Mouse (Mus musculus) mouse embryonic stem cell (cell line): ENCODE data around the gene Timm17b.
"Not testable (repeated sequence)": the region's sequence is repeated elsewhere in the genome, so short reads cannot be mapped to it uniquely, and the experiment has no call there.

Source experiments
- in situ Hi-C, 2 experiments: fragments of 300-500 bp; cut with MboI; formaldehyde crosslinking; loops; 1 replicate in 1 of 2; 3 replicates in 1 of 2; pipeline ENCODE4 v1.14.3; 2019 to 2020; ENCODE audit warnings: low sequenced_read_pairs in 2 of 2, low pct_unique_long_range_greater_than_20kb in 1 of 2, mixed read lengths in 1 of 2; ENCODE audit not compliant: unreplicated experiment in 1 of 2

Timm17b gene

GRCm38 (mm10) chrX:7915669-7916068, 16.5 kb downstream of the Timm17b start:
- in situ Hi-C loops, result not testable (repeated sequence)

GRCm38 (mm10) chrX:7917960-7918359, 18.8 kb downstream of the Timm17b start:
- in situ Hi-C loops, result not testable (repeated sequence)

DNA sequence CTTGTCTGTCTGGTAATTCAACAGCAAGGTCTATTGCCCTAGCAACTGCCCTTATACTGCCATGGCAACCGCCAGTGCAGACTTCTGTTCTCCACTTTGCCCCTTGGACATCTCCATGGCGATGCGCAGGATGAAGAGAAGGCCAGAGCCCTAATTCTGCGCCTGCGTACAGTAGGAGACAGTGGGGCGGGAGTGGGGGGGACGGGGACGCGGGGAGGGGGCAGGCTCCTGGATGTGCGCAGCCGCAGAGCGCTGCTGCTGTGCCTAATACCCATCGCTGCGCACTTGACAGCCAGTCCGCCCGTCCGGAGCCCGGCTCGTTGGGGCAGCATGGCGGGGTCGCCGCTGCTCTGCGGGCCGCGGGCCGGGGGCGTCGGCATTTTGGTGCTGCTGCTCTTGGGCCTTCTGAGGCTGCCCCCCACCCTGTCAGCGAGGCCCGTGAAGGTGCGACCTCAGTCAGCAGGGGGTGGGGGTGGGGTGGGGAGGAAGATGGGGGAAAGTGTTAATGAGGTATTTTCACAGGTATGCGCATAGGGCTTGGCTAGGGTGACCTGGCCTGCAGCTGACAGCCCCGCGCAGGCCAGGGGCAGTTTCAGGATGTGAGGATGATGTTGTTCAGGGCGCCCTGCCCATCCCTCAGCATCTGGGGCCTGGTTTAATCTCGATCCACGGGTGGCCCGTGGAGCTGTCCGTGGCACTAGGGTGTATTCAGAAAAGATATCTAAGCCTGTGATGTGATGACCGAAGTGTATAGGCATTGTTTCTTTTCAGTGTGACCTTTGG, 20.6 kb downstream of the Timm17b start, which contains the start of gene Pcsk1n:
Pcsk1n (plus strand) TSS at position 222 of the 783 bp plus-strand sequence.
- in situ Hi-C loops, result loop anchor here in 1 of 2 experiments (10.0 kb wide), 1 partner anchor 185 kb away; no protein-coding TSS in a partner anchor

GRCm38 (mm10) chrX:7922032-7922431, 22.9 kb downstream of the Timm17b start:
- in situ Hi-C loops, result loop anchor here in 1 of 2 experiments (10.0 kb wide), 1 partner anchor 183 kb away; no protein-coding TSS in a partner anchor

DNA sequence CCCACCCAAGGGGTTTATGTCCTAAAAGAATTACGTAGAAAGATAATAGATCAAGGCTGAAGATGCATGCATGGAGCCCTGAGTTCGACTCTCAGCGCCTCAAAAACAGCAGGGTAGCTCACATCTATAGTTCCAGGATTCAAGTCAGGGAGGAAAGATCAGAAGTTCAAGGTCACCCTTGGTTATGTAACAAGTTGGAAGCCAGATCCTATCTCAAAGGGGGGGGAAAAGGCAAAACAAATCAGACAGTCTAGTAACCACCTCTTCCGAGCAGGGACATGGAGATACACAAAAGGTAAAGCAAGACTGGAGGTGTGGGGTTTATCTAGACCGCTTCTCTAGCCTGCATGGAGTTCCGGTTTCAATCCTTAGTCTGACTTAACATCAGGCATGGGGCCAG, 27.1 kb downstream of the Timm17b start:
- in situ Hi-C loops, result loop anchor here in 1 of 2 experiments (10.0 kb wide), 1 partner anchor 179 kb away; no protein-coding TSS in a partner anchor

DNA sequence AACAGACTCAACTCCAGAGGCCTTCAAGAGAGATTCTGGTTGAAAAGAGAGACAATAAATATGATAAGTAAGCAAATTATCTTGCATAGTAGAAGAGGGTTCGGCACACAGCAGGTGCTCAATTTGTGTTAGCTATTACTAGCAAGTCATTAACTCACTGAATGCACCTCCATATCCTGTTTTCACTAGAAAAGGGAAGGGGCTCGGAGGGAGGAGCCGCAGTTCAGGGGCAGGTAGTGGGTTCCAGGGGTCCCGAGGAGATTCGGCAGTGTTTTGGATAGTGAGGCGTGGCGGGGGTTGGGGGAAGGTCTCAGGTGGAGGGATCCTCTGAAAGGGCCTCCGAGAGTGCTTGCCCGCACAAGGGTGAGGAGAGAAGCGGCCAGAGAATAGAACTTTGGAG, 28.0 kb downstream of the Timm17b start:
- in situ Hi-C loops, result loop anchor here in 1 of 2 experiments (10.0 kb wide), 1 partner anchor 178 kb away; no protein-coding TSS in a partner anchor

- in situ Hi-C loops, result loop anchor here in 1 of 2 experiments (10.0 kb wide), 1 partner anchor 176 kb away; no protein-coding TSS in a partner anchor
Measured at GRCm38 (mm10) chrX:7928270-7928790, 29.2 kb downstream of the Timm17b start, which contains the start of gene Eras. Gene Eras, minus strand, starts transcription at chrX:7928607.

- in situ Hi-C loops, result no loop called here
Measured at GRCm38 (mm10) chrX:7936874-7937273, 37.7 kb downstream of the Timm17b start.

DNA sequence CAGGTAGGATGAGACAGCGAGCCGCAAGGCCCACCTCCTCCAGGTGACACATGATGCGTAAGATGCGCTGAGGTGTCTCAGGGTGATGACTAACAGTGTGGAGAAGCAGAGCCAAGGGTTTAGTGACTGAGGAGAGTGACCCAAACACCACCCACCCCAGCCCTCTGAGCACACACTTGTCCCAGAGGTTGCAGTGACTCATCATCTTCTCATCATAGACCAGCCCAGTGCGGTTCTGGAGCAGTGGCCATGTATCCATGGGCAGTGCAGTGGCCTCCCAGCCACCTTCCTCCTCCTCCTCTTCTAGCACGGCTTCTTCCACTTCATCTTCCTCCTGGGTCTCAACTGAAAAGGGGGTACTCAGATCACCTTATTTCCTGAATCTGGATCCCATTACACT, 38.5 kb downstream of the Timm17b start:
- in situ Hi-C loops, result no loop called here

DNA sequence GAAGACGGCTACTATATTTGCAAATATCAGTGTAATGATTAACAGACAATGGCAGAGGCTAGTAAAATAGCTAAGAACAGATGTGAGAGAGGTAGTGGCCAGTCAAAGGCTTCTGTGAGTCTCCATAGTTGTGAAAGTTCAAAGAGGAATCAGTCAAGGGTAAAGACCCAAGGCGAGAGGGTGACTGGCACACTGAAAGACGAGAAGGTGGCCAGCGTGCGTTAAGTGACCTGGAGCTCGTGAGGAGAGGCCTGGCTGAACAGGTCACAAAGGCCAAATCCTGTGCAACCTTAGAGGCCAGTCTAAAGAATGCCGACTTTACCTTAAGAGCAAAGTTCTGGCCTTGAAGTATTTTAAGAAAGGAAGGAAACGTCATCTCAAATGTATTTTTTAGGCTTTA, 46.5 kb downstream of the Timm17b start:
- in situ Hi-C loops, result no loop called here

DNA sequence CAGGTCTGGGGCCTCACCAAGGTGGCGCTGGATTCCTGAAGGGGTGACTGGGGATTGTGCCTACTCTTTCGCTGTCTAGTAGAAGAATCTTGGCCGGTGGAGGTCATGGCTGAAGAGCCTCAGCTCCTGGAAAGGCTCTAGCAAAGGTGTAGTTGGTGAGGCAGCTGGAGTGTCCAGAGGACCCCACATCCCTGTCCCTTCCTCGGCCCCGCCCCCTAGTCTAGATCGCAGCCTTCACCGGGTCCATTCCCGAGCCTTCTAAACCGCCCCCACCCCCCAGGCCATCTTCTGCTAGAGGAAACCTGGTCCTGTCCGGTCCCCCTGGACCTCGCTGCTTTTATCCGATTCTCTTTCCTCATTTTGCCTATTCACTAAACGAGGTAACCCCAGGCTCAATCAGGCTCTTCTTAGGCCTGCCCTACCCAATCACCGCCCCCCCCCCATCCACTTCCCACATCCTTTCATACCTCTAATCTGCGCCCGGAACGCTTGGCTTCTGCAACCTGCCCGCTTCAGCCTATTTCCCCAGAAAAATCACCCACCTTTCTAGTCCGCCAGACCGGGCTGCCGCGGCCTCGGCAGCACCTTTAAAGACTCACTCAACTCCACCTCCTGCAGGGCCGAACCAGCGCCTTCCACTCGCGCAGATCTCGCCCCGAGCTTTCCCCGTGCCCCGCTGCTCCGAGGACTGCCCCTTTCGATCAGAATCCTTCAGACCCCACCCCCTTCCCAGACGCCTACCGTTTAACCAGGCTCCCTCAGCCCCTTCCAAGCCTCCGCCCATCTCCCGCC, 48.1 kb downstream of the Timm17b start, which contains the start of gene Hdac6:
Hdac6 (minus strand) TSS at position 782 of the 792 bp plus-strand sequence.
- in situ Hi-C loops, result no loop called here

DNA sequence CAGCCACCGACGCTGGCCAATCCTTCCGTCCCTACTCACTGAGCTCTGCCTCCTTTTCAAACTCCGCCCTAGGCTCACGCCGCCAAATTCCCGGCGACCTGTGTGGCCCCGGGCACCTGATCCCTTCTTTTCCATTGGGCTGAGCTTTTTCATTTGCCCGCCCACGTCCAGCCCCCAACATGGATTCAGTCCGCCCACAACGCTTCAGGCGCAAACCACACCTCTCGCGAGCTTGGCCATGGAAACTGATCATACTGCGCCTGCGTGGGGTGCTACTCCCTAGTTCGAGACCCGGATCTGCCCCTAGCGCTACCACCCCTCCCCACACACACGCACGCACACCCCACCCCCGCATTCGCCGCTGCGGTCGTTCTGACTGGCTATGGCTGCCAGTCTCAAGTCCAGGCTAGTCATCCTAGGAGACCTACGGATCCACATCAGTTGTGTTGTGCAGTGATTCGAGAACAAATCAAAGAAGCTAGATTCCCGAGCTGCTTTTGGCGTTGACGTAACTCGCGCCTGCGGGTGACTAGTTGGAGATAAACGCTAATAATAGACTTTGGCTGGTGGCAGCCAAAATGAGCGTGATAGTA, 48.8 kb downstream of the Timm17b start:
- in situ Hi-C loops, result no loop called here

GRCm38 (mm10) chrX:7950091-7950490, 50.9 kb downstream of the Timm17b start:
- in situ Hi-C loops, result no loop called here
